Mouse (Mus musculus) erythroblast, embryonic 14.5 days (primary cell): ENCODE data around the gene Fancc.

Experiments
- GATA1 ChIP-seq: IDR thresholded peaks from 2 replicates; pipeline ENCODE4 v1.6.1; 2012; ENCODE audit warnings: low read length, inconsistent platforms, mixed read lengths
- TAL1 ChIP-seq: IDR thresholded peaks from 3 replicates; pipeline ENCODE4 v1.6.1; 2012; ENCODE audit warnings: low read length, inconsistent platforms, mixed read lengths

DNA sequence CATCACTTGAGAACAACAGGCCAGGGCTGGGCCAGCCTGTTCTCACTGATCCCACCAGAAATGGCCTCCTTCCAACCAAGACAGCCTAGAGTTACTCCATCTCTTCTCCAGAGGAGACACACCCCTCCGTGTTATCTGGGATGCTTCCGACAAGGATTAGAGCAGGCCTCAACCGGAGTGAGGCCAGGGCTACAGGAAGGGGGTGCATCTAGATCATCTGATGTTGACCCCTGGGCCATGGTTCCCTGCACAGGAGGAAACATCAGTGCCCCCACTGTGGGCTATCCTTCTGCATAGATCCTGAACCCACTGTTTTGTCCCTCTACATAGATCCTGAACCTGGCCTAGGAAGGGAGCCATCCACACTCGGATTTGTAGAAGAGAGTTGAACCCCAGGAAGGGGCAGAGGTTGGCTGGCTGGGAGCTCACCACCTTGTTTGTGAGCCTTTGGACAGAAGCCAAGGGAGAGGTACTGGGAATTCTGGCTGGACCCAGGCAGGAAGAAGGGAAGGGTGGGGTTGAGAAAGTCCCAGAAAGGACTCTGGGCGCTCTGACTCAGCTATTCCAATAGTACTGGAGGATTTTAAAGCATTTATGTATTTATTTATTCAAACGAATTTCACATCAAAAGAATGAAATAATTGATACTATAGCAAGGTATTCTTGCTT is 192.8 kb downstream of the Fancc start:
- no peak for TF ChIP-seq GATA1
- TF ChIP-seq TAL1 = no peak
